Mouse (Mus musculus) brain, embryonic 14.5 days (tissue): Measurements from ENCODE around the gene Nlrp6.

Experiments
- CTCF ChIP-seq: fragments of 200-500 bp; IDR thresholded peaks from 2 replicates; pipeline ENCODE4 v1.5.1; 2012; ENCODE audit warnings: inconsistent platforms, mild to moderate bottlenecking, moderate library complexity, borderline replicate concordance; ENCODE audit not compliant: insufficient read depth, insufficient read length; ENCODE audit errors: extremely low read depth
- POLR2A ChIP-seq: fragments of 200-500 bp; IDR thresholded peaks from 2 replicates; pipeline ENCODE4 v1.6.1; 2012; ENCODE audit warnings: mild to moderate bottlenecking, inconsistent platforms, borderline replicate concordance; ENCODE audit not compliant: poor library complexity, insufficient read depth, insufficient read length, severe bottlenecking; ENCODE audit errors: extremely low read depth

DNA sequence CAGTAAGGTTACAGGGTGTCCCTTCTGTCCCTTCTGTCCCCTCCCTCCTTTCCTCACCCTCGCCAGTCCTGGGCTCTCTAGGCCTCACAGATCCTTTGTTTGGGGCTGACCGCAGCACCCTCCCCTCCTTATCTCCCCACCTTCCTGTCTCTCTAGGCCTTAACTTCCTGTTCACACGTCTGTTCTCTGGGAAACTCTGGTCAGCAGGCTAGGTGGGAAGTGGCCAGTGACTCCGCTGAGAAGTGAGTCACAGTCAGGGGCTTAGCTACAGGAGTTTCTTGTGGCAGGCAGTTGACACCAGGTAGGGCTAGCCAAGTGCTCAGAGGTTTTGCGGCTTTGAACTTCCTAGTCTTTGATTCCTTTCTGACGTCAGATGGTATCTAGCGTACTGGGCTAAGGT, 26.3 kb downstream of the Nlrp6 start:
- TF ChIP-seq POLR2A (no peak), CTCF (no peak)
